Mouse (Mus musculus) lung, postnatal 0 days (tissue): ENCODE results near the gene Taldo1. TPM values are rescaled to one million over a fixed set of nuclear protein-coding genes. Genes with fewer than 3 reads are reported as not detected.

Experiments
- ATAC-seq: fragments of 200-750 bp; cut with Nextera tagmentation; 2 replicates; pipeline ENCODE4 v1.8.0; 2017; ENCODE audit warnings: moderate library complexity
- DNase-seq: peaks from one replicate; pipeline ENCODE4 v3.0.0-alpha.2; 2016; ENCODE audit warnings: low spot score
- H3K27ac ChIP-seq: fragments of 300-500 bp; sonication (generic); 2 replicates; pipeline ENCODE4 v1.5.1; 2014; ENCODE audit warnings: antibody characterized with exemption, mild to moderate bottlenecking, low read length, mixed read lengths
- H3K27me3 ChIP-seq: fragments of 300-500 bp; sonication (generic); replicated peaks from 2 replicates; pipeline ENCODE4 v1.6.1; 2014; ENCODE audit warnings: low read length, mixed read lengths; ENCODE audit not compliant: insufficient read depth
- H3K36me3 ChIP-seq: fragments of 300-500 bp; sonication (generic); 2 replicates; pipeline ENCODE4 v1.6.1; 2014; ENCODE audit warnings: low read length, mixed read lengths; ENCODE audit not compliant: insufficient read depth
- H3K4me1 ChIP-seq: fragments of 300-500 bp; sonication (generic); 2 replicates; pipeline ENCODE4 v1.6.1; 2014; ENCODE audit warnings: antibody characterized with exemption, low read depth, low read length, mixed read lengths; ENCODE audit not compliant: insufficient read depth
- H3K4me2 ChIP-seq: fragments of 300-500 bp; sonication (generic); replicated peaks from 2 replicates; pipeline ENCODE4 v1.6.1; 2014; ENCODE audit warnings: low read depth, mild to moderate bottlenecking, low read length, moderate library complexity, mixed read lengths
- H3K4me3 ChIP-seq: fragments of 300-500 bp; sonication (generic); 2 replicates; pipeline ENCODE4 v1.5.1; 2014; ENCODE audit warnings: low read depth, low read length
- H3K9ac ChIP-seq: fragments of 300-500 bp; sonication (generic); replicated peaks from 2 replicates; pipeline ENCODE4 v1.6.1; 2014; ENCODE audit warnings: low read depth, mild to moderate bottlenecking
- H3K9me3 ChIP-seq: fragments of 300-500 bp; sonication (generic); 2 replicates; pipeline ENCODE4 v1.6.1; 2016; ENCODE audit warnings: low read length, mixed read lengths
- CTCF ChIP-seq: IDR thresholded peaks from 2 replicates; pipeline ENCODE4 v1.5.1; 2016; ENCODE audit warnings: antibody characterized with exemption, mild to moderate bottlenecking
- EP300 ChIP-seq: IDR thresholded peaks from 2 replicates; pipeline ENCODE4 v1.6.1; 2016; ENCODE audit warnings: antibody characterized with exemption, mild to moderate bottlenecking, control low read depth
- WGBS: fragments of 180-500 bp; shearing (Covaris S2); extraction: QIAGEN DNeasy Blood & Tissue Kit; methylation state at CpG from one replicate; pipeline ENCODE4 v1.1.7; 2014; 5-methylcytosine and 5-hydroxymethylcytosine counted together
- polyA plus RNA-seq: library from polyadenylated mRNA; unstranded; fragments of >200 nt; fragmentation: Nextera tagmentation; extraction: Ambion mirVana; gene quantifications from 2 replicates; pipeline ENCODE4 v1.2.1, GENCODE M21; 2015

Taldo1 gene
- polyA plus RNA-seq, 1 experiment from 2014 or later, result 276 TPM

GRCm38 (mm10) chr7:141432741-141433516 lies 40.9 kb downstream of the Taldo1 start:
- Histone ChIP-seq H3K36me3 (no peaks in the 10 kb centered on the region; the same call in 1 of the 2 replicates), H3K4me3 (no peak overlapping the region), H3K9me3 (no peaks in the 10 kb centered on the region), H3K27ac (no peak overlapping the region), H3K4me2 (no peak overlapping the region), H3K9ac (no peak overlapping the region), H3K27me3 (no peaks in the 10 kb centered on the region), H3K4me1 (peaks cover 16% of the 10 kb centered on the region)
- DNase-seq, result no peak
- TF ChIP-seq EP300 (no peak), CTCF (no peak)
- 90% methylated on average over 6 of the region's 6 CpGs for WGBS
- ATAC-seq, result no peak

DNA sequence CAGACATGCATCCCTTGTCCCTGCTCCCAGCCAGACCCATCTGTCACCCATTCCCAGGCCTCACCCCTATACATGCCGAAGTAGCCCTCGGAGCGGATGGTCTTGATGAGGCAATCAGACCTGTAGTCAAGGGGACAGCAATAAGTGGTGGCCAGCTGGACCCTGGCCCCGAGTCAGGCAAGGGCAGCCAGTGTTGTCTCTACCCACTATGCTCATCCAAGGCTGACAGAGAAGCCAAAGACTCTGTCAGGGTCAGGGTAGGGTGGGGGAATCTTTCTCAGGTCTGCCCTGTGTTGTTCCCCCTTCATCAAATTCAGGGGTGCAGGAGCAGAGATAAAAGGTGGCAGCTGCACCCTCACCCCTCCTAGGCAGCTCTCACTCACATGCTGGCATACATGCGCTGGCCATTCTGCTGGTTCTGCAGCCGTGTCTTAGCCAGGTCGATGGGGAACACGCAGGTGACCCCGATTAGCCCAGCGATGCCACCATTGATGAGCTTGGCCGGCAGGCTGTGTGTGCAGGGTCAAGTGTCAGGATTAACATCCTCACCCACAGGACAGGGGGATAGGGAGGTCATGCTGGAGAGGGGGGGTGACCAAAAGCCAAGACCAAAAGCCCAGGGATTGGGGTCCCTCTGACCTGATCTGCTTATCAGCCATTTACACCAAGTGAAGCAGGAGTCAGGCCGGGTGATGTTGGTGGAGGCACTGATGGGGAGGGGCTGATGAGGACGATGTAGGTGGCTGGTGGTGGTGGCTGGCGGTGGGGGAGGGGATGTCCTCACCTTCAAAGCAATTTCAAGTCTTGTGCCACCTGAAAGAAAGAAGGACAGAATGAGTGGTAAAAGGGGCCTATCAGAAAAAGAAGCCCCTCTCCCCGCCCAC lies 41.8 kb downstream of the Taldo1 start:
- no peak overlapping the region for H3K9ac ChIP-seq
- 73% methylated on average over 15 of the region's 15 CpGs for WGBS
- DNase-seq (no peak), ATAC-seq (no peak)
- H3K4me2 ChIP-seq, result peak overlapping the region; percentile 69
- TF ChIP-seq EP300, result no peak
- no peak for TF ChIP-seq CTCF
- H3K4me3 ChIP-seq, result peak overlapping the region; percentile 46; the same call in 1 of the 2 replicates
- H3K4me1 ChIP-seq, result peaks cover 16% of the 10 kb centered on the region
- no peak overlapping the region for H3K27ac ChIP-seq
- H3K27me3 ChIP-seq, result no peaks in the 10 kb centered on the region
- H3K36me3 ChIP-seq, result no peaks in the 10 kb centered on the region; the same call in 1 of the 2 replicates
- H3K9me3 ChIP-seq, result no peaks in the 10 kb centered on the region

DNA sequence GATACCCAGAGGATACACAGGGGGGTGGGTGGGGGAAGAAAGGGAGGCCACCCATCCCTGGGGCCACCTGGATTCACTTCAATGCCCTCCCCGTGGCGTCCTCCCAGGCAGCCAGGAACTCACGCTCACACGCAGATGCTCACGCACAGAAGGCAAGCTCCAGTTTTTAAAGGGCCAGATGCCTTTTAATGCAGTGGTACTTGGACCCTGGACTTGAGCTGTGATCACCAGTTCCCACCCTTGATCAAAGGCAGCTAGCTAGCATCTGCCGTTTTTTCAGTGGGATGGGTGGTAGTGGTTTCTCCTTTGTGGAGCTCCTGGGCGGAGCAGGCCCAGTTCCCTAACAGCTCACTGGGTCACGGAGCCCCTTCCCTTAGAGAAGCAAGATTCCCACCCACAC lies 42.5 kb downstream of the Taldo1 start:
- no peak for ATAC-seq

GRCm38 (mm10) chr7:141435129-141435855 lies 43.3 kb downstream of the Taldo1 start:
- no peak for TF ChIP-seq CTCF
- TF ChIP-seq EP300, result no peak
- H3K4me2 ChIP-seq, result peak overlapping the region; percentile 69
- H3K9ac ChIP-seq, result peak overlapping the region; percentile 16; the same call in 1 of the 2 replicates
- peak; percentile 89 for DNase-seq
- WGBS, result 5% methylated on average over 17 of the region's 17 CpGs
- no peaks in the 10 kb centered on the region for H3K9me3 ChIP-seq
- peak overlapping the region; percentile 46 for H3K4me3 ChIP-seq
- H3K27me3 ChIP-seq, result no peaks in the 10 kb centered on the region
- H3K36me3 ChIP-seq, result no peaks in the 10 kb centered on the region; the same call in 1 of the 2 replicates
- peaks cover 16% of the 10 kb centered on the region for H3K4me1 ChIP-seq
- peak overlapping the region; percentile 38; the same call in 1 of the 2 replicates for H3K27ac ChIP-seq
- ATAC-seq, result peak; percentile 47

More for the DNA sequence above, 42.5 kb downstream of the Taldo1 start:
- DNase-seq, result peak; percentile 51
- H3K4me3 ChIP-seq, result peak overlapping the region; percentile 46
- H3K9ac ChIP-seq, result peak overlapping the region; percentile 16; the same call in 1 of the 2 replicates
- no peaks in the 10 kb centered on the region for H3K27me3 ChIP-seq
- H3K4me2 ChIP-seq, result peak overlapping the region; percentile 69
- no peaks in the 10 kb centered on the region; the same call in 1 of the 2 replicates for H3K36me3 ChIP-seq
- H3K27ac ChIP-seq, result no peak overlapping the region
- no peaks in the 10 kb centered on the region for H3K9me3 ChIP-seq
- peaks cover 16% of the 10 kb centered on the region for H3K4me1 ChIP-seq
- no peak for TF ChIP-seq EP300
- no peak for TF ChIP-seq CTCF
- 19% methylated on average over 8 of the region's 8 CpGs for WGBS

DNA sequence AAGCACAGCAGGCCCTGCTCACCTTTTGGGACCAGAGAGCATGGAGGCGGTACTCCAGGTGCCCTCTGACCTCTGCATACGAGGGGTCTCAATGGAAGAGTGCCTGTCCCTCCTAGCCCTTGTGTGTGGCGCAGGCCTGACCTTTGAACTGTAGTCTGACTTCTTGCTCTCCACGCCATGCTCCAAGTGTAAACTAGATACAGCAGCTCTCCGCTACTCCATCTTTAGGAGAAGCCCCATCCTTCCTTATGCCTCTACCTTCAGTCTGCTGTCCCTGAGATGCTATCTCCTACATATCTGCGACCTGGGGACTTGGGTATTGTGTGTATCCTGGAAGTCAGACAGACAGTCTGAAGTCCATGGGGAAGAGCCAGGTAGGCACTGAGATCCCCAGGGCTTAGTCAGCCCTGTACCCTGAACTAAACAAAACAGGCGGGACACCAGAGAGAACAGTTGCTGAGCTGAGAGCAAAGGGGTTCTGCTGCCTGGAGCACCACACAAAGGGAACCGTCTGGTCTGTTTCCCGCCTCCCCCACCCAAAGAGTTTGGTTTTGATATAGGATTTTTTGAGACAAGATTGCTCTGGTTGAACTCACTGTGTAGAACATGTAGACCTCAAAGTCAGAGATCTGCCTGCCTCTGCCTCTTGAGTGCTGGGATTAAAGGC lies 44.0 kb downstream of the Taldo1 start:
- Histone ChIP-seq H3K27me3 (no peaks in the 10 kb centered on the region), H3K9ac (no peak overlapping the region), H3K4me1 (peaks cover 20% of the 10 kb centered on the region), H3K4me3 (no peak overlapping the region), H3K36me3 (no peaks in the 10 kb centered on the region; the same call in 1 of the 2 replicates), H3K9me3 (no peaks in the 10 kb centered on the region), H3K4me2 (no peak overlapping the region), H3K27ac (no peak overlapping the region)
- ATAC-seq (no peak), DNase-seq (no peak)
- 82% methylated on average over 9 of the region's 9 CpGs for WGBS
- TF ChIP-seq CTCF (no peak), EP300 (no peak)
